Mouse (Mus musculus) heart, embryonic 14.5 days (tissue): ENCODE measurements around the gene Cox10. TPM values are rescaled to one million over a fixed set of nuclear protein-coding genes. Genes with fewer than 3 reads are reported as not detected.

Experiments
- ATAC-seq: fragments of 200-750 bp; cut with Nextera tagmentation; 2 replicates; pipeline ENCODE4 v1.8.0; 2017; ENCODE audit warnings: low read depth, moderate TSS enrichment; ENCODE audit not compliant: insufficient number of reproducible peaks, insufficient read depth, low FRiP score
- H3K27ac ChIP-seq, 2 experiments: fragments of 200-500 bp in 1 of 2; fragments of 300-500 bp in 1 of 2; sonication (generic) in 1 of 2; replicated peaks in 1 of 2; 2 replicates each; pipeline ENCODE4 v1.5.1; 2012 to 2014; ENCODE audit warnings: low read depth in 2 of 2, low read length in 2 of 2, control low read depth in 1 of 2, mild to moderate bottlenecking in 1 of 2, mixed read lengths in 1 of 2; ENCODE audit not compliant: control insufficient read depth in 1 of 2, insufficient read depth in 1 of 2
- H3K27me3 ChIP-seq: fragments of 300-500 bp; sonication (generic); 2 replicates; pipeline ENCODE4 v1.6.1; 2014; ENCODE audit warnings: mild to moderate bottlenecking, low read length, control low read depth; ENCODE audit not compliant: control insufficient read depth, insufficient read depth
- H3K36me3 ChIP-seq: fragments of 300-500 bp; sonication (generic); 2 replicates; pipeline ENCODE4 v1.6.1; 2014; ENCODE audit warnings: mild to moderate bottlenecking, control low read depth, low read length, mixed read lengths; ENCODE audit not compliant: control insufficient read depth, insufficient read depth
- H3K4me1 ChIP-seq, 2 experiments: fragments of 200-500 bp in 1 of 2; fragments of 300-500 bp in 1 of 2; sonication (generic) in 1 of 2; 2 replicates each; pipeline ENCODE4 v1.6.1; 2012 to 2014; ENCODE audit warnings: low read length in 2 of 2, control low read depth in 1 of 2, mixed read lengths in 1 of 2; ENCODE audit not compliant: control insufficient read depth in 2 of 2, insufficient read depth in 2 of 2
- H3K4me2 ChIP-seq: fragments of 300-500 bp; sonication (generic); 2 replicates; pipeline ENCODE4 v1.6.1; 2014; ENCODE audit warnings: mild to moderate bottlenecking, low read length
- H3K4me3 ChIP-seq, 2 experiments: fragments of 200-500 bp in 1 of 2; fragments of 300-500 bp in 1 of 2; sonication (generic) in 1 of 2; 2 replicates each; pipeline ENCODE4 v1.5.1; 2012 to 2014; ENCODE audit warnings: low read length in 2 of 2, mild to moderate bottlenecking in 2 of 2, control low read depth in 1 of 2, low read depth in 1 of 2, moderate library complexity in 1 of 2; ENCODE audit not compliant: control insufficient read depth in 1 of 2, insufficient read depth in 1 of 2
- H3K9ac ChIP-seq: fragments of 300-500 bp; sonication (generic); 2 replicates; pipeline ENCODE4 v1.6.1; 2014; ENCODE audit warnings: mild to moderate bottlenecking, low read length
- H3K9me3 ChIP-seq: fragments of 300-500 bp; sonication (generic); 2 replicates; pipeline ENCODE4 v1.6.1; 2016; ENCODE audit warnings: low read length, control low read depth; ENCODE audit not compliant: control insufficient read depth
- WGBS: fragments of 180-500 bp; shearing (Covaris S2); extraction: QIAGEN DNeasy Blood & Tissue Kit; methylation state at CpG from one replicate; pipeline ENCODE4 v1.1.7; 2014; 5-methylcytosine and 5-hydroxymethylcytosine counted together
- polyA plus RNA-seq: library from polyadenylated mRNA; unstranded; fragments of >200 nt; fragmentation: Nextera tagmentation; extraction: Ambion mirVana; gene quantifications from 2 replicates; pipeline ENCODE4 v1.2.1, GENCODE M21; 2014

Cox10 gene
- polyA plus RNA-seq, 1 experiment from 2014 or later, result 39.5 TPM

DNA sequence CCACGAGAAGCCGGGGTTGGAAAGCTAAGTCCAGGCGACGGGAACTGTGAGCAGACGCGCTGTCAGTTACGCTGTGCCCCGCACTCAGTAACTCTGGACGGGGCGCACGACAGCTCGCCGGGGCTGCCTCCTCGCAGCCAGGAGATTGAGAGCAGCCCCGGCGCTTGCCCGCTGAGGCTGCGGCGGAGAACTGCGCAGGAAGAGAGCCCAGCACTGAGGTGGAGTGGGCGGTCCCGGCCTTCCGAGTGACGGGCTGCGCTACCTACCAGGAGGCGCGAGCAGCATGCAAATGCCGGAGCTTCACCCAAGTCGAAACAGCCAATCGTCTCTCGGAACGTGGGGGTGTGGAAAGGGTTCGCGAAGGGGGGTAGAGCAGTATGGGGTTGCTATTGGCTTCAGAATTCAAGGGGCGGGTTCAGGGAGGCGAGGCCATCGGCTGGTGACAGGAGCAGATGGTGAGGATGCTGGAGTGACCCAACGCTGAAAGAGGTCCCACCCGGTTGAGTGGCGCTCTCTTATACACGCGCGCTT, 157.1 kb downstream of the Cox10 start, which contains the start of gene Hs3st3b1:
TSS of gene Hs3st3b1 (minus strand) at position 200 of the 531 bp plus-strand sequence.
- H3K9me3 ChIP-seq, result no peaks in the 10 kb centered on the region
- H3K9ac ChIP-seq, result peak within 1 kb of the TSS; percentile 67
- peak within 1 kb of the TSS; percentile 95 for H3K4me2 ChIP-seq
- no peaks in the 10 kb centered on the region for H3K36me3 ChIP-seq
- peak; percentile 93 for ATAC-seq
- peaks cover 17 to 42% of the 10 kb centered on the region in 2 experiments; a peak in 3 of 4 replicates for H3K4me1 ChIP-seq
- no peak within 1 kb of the TSS for H3K27ac ChIP-seq
- under 1% methylated on average over 43 of the region's 43 CpGs for WGBS
- peaks cover 69% of the 10 kb centered on the region for H3K27me3 ChIP-seq
- peak within 1 kb of the TSS; percentile 48 to 57 for H3K4me3 ChIP-seq

DNA sequence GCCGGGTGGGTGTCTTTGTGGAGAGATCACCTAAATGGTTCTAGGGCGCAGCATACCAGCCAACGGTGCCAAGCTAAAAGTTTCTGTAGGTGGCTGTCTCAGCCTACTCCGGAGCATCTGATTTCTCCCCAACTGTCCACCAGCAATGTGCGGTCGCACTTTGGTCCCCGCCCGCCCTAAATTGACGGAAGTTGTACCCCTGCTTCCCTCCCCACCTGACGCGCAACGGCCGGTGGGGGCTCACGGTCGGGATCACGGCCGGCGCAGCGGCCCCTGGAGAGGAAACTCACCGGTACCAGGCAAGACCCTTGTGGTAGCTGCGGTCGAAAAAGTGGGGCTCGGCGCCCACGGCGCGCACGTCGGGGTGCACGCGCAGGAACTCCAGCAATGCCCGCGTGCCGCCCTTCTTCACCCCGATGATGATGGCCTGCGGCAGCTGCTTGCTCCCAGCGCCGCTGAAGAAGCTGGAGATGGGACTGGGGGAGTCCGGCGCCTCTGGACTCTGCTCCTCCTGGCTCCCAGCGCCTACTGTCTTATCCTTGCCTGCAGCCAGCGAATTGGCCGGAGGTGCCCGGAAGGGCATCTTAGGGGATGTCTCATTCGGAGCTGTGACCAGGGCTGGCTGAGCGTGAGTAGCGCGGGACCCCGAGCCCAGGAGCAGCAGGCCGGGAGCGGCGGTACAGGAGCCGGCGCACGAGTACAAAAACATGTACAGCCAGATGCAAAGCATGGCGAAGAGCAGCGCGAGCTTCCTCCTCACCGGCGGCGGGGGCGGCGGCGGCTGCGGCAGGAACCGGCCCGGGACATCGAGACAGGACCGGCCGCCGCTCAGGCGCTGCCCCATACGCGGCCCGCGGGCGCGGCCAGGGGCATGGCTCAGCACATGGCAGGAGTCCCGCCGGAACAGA, 158.0 kb downstream of the Cox10 start:
- no peaks in the 10 kb centered on the region for H3K36me3 ChIP-seq
- peaks cover 17 to 46% of the 10 kb centered on the region in 2 experiments; a peak in 3 of 4 replicates for H3K4me1 ChIP-seq
- peak overlapping the region; percentile 48 to 57 for H3K4me3 ChIP-seq
- H3K9me3 ChIP-seq, result no peaks in the 10 kb centered on the region
- no peak overlapping the region for H3K27ac ChIP-seq
- no peak for ATAC-seq
- peak overlapping the region; percentile 67 for H3K9ac ChIP-seq
- peak overlapping the region; percentile 95 for H3K4me2 ChIP-seq
- peaks cover 69% of the 10 kb centered on the region for H3K27me3 ChIP-seq
- under 1% methylated on average over 80 of the region's 80 CpGs for WGBS

DNA sequence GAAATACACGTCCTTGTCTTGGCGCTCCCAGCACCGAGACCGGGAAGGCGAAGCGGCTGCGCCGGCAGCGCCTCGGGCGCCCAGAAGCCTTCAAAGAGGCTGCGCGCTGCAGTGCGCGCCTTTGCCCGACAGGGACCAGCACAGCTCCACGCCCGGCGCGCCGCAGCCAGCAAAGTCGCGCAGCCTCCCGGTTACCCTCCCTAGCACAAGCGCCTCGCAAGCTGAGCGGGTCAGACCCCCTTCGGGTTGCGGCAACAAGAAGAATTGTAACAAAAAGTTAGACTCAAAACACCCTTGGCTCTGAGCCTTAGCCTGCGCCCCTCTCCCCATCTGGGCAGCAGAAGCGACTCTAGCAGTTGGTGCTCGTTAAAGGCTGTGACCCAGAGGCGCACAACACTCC, 158.7 kb downstream of the Cox10 start:
- H3K4me2 ChIP-seq, result peak overlapping the region; percentile 95
- H3K27me3 ChIP-seq, result peaks cover 66% of the 10 kb centered on the region
- under 1% methylated on average over 33 of the region's 33 CpGs for WGBS
- H3K4me1 ChIP-seq, result peaks cover 17 to 48% of the 10 kb centered on the region in 2 experiments; a peak in 3 of 4 replicates
- peak overlapping the region; percentile 67 for H3K9ac ChIP-seq
- H3K36me3 ChIP-seq, result no peaks in the 10 kb centered on the region
- peak; percentile 33; the same call in 1 of the 2 replicates for ATAC-seq
- H3K9me3 ChIP-seq, result no peaks in the 10 kb centered on the region
- peak overlapping the region; percentile 48 to 57 for H3K4me3 ChIP-seq
- no peak overlapping the region for H3K27ac ChIP-seq

DNA sequence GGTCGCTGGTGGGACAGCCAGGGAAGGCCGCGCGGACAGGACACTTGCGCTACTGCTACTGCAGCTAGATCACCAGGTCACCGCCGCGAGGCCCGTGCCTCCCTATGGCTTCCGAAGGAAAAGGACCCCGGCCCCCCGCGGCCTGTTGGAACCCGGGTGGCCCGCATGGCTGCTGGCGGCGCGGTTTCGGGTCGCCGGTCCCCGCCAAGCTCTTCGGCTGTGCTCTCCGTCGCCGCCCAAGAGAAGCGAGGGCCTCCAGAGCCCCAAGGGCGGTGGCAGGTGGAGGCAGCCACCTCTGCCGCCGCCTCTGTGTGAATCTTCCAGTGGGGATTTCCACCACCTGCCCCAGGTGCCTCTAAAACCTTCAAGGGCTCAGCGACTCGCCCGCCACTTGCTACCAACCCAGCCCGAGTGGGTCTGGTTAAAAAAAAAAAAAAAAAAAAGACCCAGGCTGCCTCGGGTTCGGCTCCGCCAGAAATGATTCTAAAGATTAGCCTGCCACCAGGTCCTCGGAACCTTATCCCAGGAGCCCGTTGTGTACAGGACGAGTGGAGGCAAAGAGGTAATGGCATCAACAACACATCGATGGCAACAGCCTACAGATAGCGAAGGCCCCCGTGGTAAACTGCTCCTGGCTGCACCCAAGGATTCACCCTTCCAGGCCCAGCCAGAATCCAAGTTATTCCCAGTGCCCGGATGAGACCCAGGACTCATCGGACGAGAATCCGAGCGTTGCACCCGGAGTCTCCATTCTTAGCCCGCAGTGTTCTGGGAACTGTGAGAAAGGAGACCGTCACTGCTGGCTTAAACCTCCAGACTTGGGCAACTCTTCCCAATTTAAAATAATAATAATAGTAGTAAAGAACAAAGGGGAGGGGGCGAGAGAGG, 159.8 kb downstream of the Cox10 start:
- peak overlapping the region; percentile 48 to 57 for H3K4me3 ChIP-seq
- no peaks in the 10 kb centered on the region for H3K9me3 ChIP-seq
- H3K36me3 ChIP-seq, result no peaks in the 10 kb centered on the region
- peak overlapping the region; percentile 95 for H3K4me2 ChIP-seq
- H3K27ac ChIP-seq, result no peak overlapping the region
- peak overlapping the region; percentile 67 for H3K9ac ChIP-seq
- ATAC-seq, result no peak
- H3K4me1 ChIP-seq, result peaks cover 19 to 47% of the 10 kb centered on the region in 2 experiments; a peak in 3 of 4 replicates
- WGBS, result 8% methylated on average over 52 of the region's 52 CpGs
- peaks cover 56% of the 10 kb centered on the region for H3K27me3 ChIP-seq

DNA sequence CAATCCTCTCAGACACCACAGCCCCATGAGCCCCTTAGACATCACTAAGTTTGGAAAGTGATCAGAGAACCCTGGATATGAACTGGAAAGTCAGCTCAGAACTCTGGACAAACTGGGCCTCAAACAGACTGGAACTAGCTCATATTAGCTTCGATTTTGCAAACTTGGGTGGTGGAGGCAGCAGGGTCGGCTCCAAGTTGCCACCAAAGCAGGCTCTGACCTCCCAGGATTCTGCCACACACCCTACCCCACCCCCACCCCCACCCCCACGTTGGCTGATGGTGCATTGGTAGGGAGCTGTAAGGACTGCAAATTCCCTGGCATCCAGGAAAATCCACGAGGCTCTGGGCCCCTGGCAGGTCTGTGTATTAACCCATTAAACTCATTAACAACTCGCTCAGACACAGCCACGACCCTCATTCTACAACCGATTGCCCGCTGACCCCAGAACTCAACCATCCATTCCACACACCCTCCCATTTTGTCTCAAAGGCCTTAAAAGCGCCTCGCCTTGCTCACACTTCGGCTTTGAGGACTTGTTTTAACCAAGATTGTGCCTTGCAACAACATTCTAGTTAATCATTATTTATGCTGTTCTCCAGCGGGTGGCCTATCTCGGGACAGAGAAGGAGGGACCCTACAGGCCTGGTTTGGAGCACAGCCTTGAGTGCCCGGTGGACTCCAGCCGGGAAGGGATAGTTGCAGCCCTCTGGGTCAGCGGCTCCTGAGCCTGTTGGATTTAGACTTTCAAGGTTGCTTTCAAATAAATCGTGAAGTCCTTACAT, 160.8 kb downstream of the Cox10 start:
- WGBS, result 52% methylated on average over 17 of the region's 17 CpGs
- ATAC-seq, result no peak
- peak overlapping the region; percentile 95 for H3K4me2 ChIP-seq
- no peak overlapping the region for H3K27ac ChIP-seq
- peaks cover 47% of the 10 kb centered on the region for H3K27me3 ChIP-seq
- peak overlapping the region in 1 of 2 experiments; percentile 57; a peak in 2 of 4 replicates for H3K4me3 ChIP-seq
- no peaks in the 10 kb centered on the region for H3K36me3 ChIP-seq
- H3K4me1 ChIP-seq, result peaks cover 20 to 41% of the 10 kb centered on the region in 2 experiments
- 0 out of 2 replicates have a peak overlapping the region, but pooled peaks have one; percentile 67 for H3K9ac ChIP-seq
- no peaks in the 10 kb centered on the region for H3K9me3 ChIP-seq

DNA sequence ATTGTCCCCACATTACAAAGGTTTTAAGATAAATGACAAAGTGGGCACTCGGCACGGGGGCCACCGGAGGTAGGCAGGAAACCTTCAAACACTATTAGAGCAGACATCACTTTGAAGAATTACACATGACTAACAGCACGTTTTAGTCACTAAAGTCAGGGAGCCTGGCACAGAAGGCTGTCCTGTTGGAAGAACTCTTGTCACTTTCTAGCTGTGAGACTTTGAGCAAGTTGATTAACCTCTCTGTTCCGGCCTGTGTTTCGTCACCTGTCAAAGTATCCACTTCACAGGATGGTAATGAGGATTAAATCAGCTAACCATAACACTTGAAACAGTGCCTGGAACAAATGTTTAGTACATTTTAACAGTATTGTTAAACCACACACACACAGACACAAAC, 161.7 kb downstream of the Cox10 start:
- no peak overlapping the region for H3K9ac ChIP-seq
- no peak overlapping the region for H3K27ac ChIP-seq
- no peaks in the 10 kb centered on the region for H3K9me3 ChIP-seq
- no peak for ATAC-seq
- no peak overlapping the region for H3K4me2 ChIP-seq
- H3K4me1 ChIP-seq, result peaks cover 17 to 36% of the 10 kb centered on the region in 2 experiments
- no peak overlapping the region for H3K4me3 ChIP-seq
- H3K36me3 ChIP-seq, result no peaks in the 10 kb centered on the region
- WGBS, result 25% methylated on average over 6 of the region's 6 CpGs
- H3K27me3 ChIP-seq, result peaks cover 40% of the 10 kb centered on the region
